Comparison of ENCODE assay signal across 8 mouse cellular contexts in genomic region chr7:116038511-116038910, GRCm38 (mm10). TPM values are rescaled to one million over a fixed set of nuclear protein-coding genes. Genes with fewer than 3 reads are reported as not detected.
DNase-seq lines count a peak whose midpoint lies in the region; ATAC-seq and TF ChIP-seq lines count a peak whose summit lies in the region.

Gene Sox6, minus strand, starts transcription at chr7:116038796.

- peak in 1 of 2 experiments; percentile 17 for DNase-seq in cerebellum, adult 2 months
- peak; percentile 68 for DNase-seq in embryo, embryonic 10 days (ENCODE audit: low spot score)
- no peak for DNase-seq in gastrocnemius, postnatal 4 days (ENCODE audit: low spot score in 2 of 2)
- no peak for DNase-seq in liver, embryonic 14.5 days (ENCODE audit: low read depth in 3 of 3, low spot score in 3 of 3)
- DNase-seq in natural killer cell, adult 2 months (ENCODE audit: low spot score in 2 of 2): no peak

- H3K9ac ChIP-seq in intestine, postnatal 0 days (ENCODE audit: low read depth, low read length): no peak within 1 kb of the TSS
- H3K9ac ChIP-seq in liver, embryonic 14.5 days (replicated peaks): no peak within 1 kb of the TSS

- H3K4me1 ChIP-seq in cerebellum, adult 2 months (ENCODE audit: control insufficient read depth, insufficient read depth, low read length): 0 out of 2 replicates have a peak, but pooled peaks cover 3% of the 10 kb centered on the region
- peaks cover 8% of the 10 kb centered on the region for H3K4me1 ChIP-seq in intestine, postnatal 0 days (replicated peaks; ENCODE audit: control insufficient read depth, insufficient read depth, low read length)
- H3K4me1 ChIP-seq in liver, embryonic 14.5 days (replicated peaks; ENCODE audit: control insufficient read depth in 2 of 2, insufficient read depth in 2 of 2, low read length in 1 of 2): 0 out of 4 replicates have a peak, but pooled peaks cover 0 to 5% of the 10 kb centered on the region in 2 experiments
- peaks cover 24% of the 10 kb centered on the region for H3K4me1 ChIP-seq in olfactory bulb, adult 2 months (ENCODE audit: control insufficient read depth, insufficient read depth, low read length)

- 10% methylated on average over 11 of the region's 11 CpGs for WGBS in cerebellum, adult 2 months
- 5% methylated on average over 11 of the region's 11 CpGs for WGBS in intestine, postnatal 0 days
- 2% methylated on average over 11 of the region's 11 CpGs for WGBS in liver, embryonic 14.5 days (ENCODE audit: insufficient replicate concordance)
- 28% methylated on average over 11 of the region's 11 CpGs for WGBS in olfactory bulb, adult 2 months

- TF ChIP-seq POLR2A in cerebellum, adult 2 months (IDR thresholded peaks at IDR 0.05; ENCODE audit: borderline replicate concordance, insufficient read depth, low read length): no peak
- no peak for TF ChIP-seq POLR2A in olfactory bulb, adult 2 months (IDR thresholded peaks at IDR 0.05; ENCODE audit: insufficient read depth, low read depth, low read length)

- H3K27ac ChIP-seq in cerebellum, adult 2 months (ENCODE audit: insufficient read depth, low read length): no peak within 1 kb of the TSS
- H3K27ac ChIP-seq in intestine, postnatal 0 days (ENCODE audit: low read depth, low read length): no peak within 1 kb of the TSS
- H3K27ac ChIP-seq in liver, embryonic 14.5 days: no peak within 1 kb of the TSS
- no peak within 1 kb of the TSS for H3K27ac ChIP-seq in olfactory bulb, adult 2 months (ENCODE audit: insufficient read depth, low read depth, low read length)

- H3K27me3 ChIP-seq in cerebellum, adult 2 months (ENCODE audit: control insufficient read depth, insufficient read depth, low read length): peaks cover 6% of the 10 kb centered on the region; the same call in 1 of the 2 replicates
- H3K27me3 ChIP-seq in intestine, postnatal 0 days (replicated peaks; ENCODE audit: control insufficient read depth, insufficient read depth, low read length): peaks cover 47% of the 10 kb centered on the region
- H3K27me3 ChIP-seq in liver, embryonic 14.5 days (ENCODE audit: control insufficient read depth, insufficient read depth, low read length): peaks cover 74% of the 10 kb centered on the region

- H3K4me3 ChIP-seq in cerebellum, adult 2 months (replicated peaks; ENCODE audit: insufficient read depth, low read depth, low read length): peak within 1 kb of the TSS; percentile 74
- peak within 1 kb of the TSS; percentile 54 for H3K4me3 ChIP-seq in intestine, postnatal 0 days (ENCODE audit: low read depth, low read length)
- H3K4me3 ChIP-seq in liver, embryonic 14.5 days (ENCODE audit: insufficient read depth in 1 of 2, low read depth in 2 of 2, low read length in 2 of 2): peak within 1 kb of the TSS; percentile 52 to 55; a peak in 3 of 4 replicates
- peak within 1 kb of the TSS; percentile 45 for H3K4me3 ChIP-seq in olfactory bulb, adult 2 months (ENCODE audit: insufficient read depth, low read depth, low read length)

- no peak for TF ChIP-seq CTCF in cerebellum, adult 2 months (IDR thresholded peaks at IDR 0.05; ENCODE audit: borderline replicate concordance, insufficient read depth, low read depth, low read length)
- TF ChIP-seq CTCF in intestine, postnatal 0 days (IDR thresholded peaks at IDR 0.05; ENCODE audit: low read depth): no peak
- no peak for TF ChIP-seq CTCF in liver, embryonic 14.5 days (IDR thresholded peaks at IDR 0.05; ENCODE audit: low read depth)
- TF ChIP-seq CTCF in olfactory bulb, adult 2 months (IDR thresholded peaks at IDR 0.05; ENCODE audit: insufficient read depth, low read depth, low read length): no peak

- no peak for TF ChIP-seq EP300 in liver, embryonic 14.5 days (IDR thresholded peaks at IDR 0.05; ENCODE audit: low read depth)

- no peak for ATAC-seq in cerebellum, adult (ENCODE audit: insufficient number of reproducible peaks, low FRiP score, low TSS enrichment)
- ATAC-seq in intestine, postnatal 0 days: no peak
- ATAC-seq in liver, embryonic 14.5 days (ENCODE audit: insufficient read depth): no peak

- no peaks in the 10 kb centered on the region for H3K36me3 ChIP-seq in intestine, postnatal 0 days (ENCODE audit: control insufficient read depth, insufficient read depth)
- H3K36me3 ChIP-seq in liver, embryonic 14.5 days (replicated peaks; ENCODE audit: control insufficient read depth, insufficient read depth, low read depth): no peaks in the 10 kb centered on the region

- peak within 1 kb of the TSS; percentile 98 for H3K4me2 ChIP-seq in intestine, postnatal 0 days (replicated peaks; ENCODE audit: low read depth)
- peak within 1 kb of the TSS; percentile 72 for H3K4me2 ChIP-seq in liver, embryonic 14.5 days (ENCODE audit: low read depth)

- H3K9me3 ChIP-seq in intestine, postnatal 0 days (ENCODE audit: control insufficient read depth): no peaks in the 10 kb centered on the region
- H3K9me3 ChIP-seq in liver, embryonic 14.5 days (ENCODE audit: control insufficient read depth, low read length): no peaks in the 10 kb centered on the region

RNA-seq across cellular contexts. Expression of gene Sox6, which starts in this region (rescaled TPM):
- 4.6 and 6.0 TPM in 2 replicates for polyA plus RNA-seq in cerebellum, adult 2 months (2012; rRNA removed)
- total RNA-seq in gastrocnemius, postnatal 4 days (2021): 10 to 100 TPM; 87.0 to 92.4 TPM
- polyA plus RNA-seq in intestine, postnatal 0 days (2015; fragmentation: Nextera tagmentation; extraction: Ambion mirVana): 21.6 and 28.2 TPM in 2 replicates
- 10.1 and 15.9 TPM in 2 replicates for polyA plus RNA-seq in liver, embryonic 14.5 days (2012; rRNA removed)
- polyA plus RNA-seq in liver, embryonic 14.5 days (2014; fragmentation: Nextera tagmentation; extraction: Ambion mirVana): 64.0 and 72.6 TPM in 2 replicates
- polyA plus RNA-seq in olfactory bulb, adult 2 months (2012; ENCODE audit: insufficient read depth, insufficient read length, low replicate concordance, missing spikeins): not detected in 2 replicates
